Mouse (Mus musculus) frontal cortex, postnatal 10 days (tissue): ENCODE results near the gene Nupl1.

Experiments used
- DNase-seq, 2 experiments: peaks; one replicate each; pipeline ENCODE4 v3.0.0; 2022; ENCODE audit warnings: low spot score in 2 of 2, mixed read lengths in 1 of 2

Nupl1 gene

DNA sequence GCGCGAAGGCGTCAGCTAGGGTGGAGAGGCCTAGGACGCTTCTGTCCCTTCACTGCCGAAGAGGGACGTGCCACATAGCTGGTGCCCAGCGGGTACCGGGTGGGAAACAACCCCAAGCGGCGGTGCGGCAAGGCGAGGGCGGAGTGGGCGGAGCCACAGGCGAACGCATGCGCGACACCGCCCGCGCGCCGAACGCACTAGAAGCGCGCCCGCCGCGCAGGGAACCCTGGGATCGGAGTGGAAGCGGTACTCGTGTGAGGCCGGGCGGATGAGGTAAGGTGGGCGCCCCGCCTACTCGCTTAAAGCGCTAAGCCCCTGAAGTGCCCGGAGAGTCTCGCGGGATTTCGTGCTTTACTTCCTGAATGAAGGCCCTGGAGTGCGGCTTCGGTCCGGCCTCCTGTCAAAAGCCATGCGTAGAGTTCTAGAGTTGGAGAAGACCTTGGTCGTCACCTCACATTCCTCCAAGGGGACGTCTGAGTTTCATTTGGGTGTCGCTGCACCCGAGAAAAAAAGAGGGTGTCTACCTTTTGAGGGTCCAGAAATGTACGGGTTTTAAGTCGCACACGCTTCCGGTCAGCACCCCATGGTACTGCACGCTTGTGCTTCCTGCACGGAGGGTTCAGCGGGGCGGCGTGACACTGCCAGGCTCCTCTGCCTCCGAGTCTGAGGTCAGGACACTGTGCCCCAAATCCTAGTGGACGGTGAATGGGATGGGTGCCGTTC, at the start of gene Nupl1, which contains the start of gene Gm49336:
Gene Nupl1, minus strand, starts transcription at position 151 of the 723 bp plus-strand sequence.
Gene Gm49336, minus strand, starts transcription at position 227 of the 723 bp plus-strand sequence.
- peak; percentile 97 to 98 for DNase-seq

DNA sequence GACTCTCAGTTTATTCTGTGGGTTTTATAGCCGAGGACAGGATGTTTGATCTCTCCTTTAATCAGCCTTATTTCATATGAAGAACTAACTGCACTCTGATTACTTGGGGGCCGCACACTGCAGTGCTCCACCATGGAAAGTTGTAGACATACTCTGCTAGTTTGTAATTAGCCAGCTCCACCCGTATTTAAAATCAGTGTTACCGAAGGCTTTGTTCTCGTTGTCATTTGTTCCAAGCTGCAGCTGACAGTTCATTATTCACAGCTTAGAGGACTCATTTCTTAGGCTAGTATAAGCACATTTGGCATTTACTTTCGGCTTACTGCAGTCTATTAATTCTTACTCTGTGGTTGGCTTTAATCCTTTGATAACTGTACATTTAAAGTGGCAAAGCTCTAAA, 49.8 kb upstream of the Nupl1 start:
- no peak for DNase-seq

DNA sequence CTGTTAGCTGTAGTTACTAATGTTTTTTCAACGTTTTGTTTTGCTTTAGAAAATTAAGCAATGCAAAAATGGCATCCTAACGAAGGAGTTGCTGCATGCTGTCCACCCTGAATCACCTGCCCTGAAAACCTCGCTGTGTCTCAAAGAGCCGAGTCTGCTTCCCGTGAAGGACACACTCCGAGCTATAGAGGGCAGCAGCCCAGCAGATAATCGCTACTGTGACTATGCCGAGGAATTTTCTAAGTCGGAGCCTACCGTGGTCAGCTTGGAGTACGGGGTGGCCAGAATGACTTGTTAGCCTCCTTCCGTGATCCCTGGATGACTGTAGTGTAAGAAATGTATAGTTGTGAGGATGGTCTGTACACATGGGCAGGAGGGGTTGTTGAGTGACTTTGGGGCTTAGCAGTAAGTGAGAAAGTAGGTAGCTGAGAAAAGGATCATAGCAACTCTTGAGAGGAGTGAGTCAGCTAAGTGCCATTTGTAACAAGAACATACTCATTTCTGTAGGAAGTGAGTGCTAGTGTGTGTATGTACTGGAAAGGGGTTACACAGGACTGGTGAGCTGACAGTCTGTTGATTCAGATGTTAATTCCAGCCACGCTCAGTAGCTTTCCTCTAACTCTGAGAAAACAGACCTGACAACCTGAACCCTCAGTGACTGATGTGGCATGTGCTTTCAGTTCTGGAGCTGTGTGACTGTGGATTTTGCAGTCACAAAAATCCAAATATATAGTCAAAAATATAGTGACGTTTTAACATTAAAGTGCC, 49.2 kb upstream of the Nupl1 start:
- DNase-seq: peak in 1 of 2 experiments; percentile 15

DNA sequence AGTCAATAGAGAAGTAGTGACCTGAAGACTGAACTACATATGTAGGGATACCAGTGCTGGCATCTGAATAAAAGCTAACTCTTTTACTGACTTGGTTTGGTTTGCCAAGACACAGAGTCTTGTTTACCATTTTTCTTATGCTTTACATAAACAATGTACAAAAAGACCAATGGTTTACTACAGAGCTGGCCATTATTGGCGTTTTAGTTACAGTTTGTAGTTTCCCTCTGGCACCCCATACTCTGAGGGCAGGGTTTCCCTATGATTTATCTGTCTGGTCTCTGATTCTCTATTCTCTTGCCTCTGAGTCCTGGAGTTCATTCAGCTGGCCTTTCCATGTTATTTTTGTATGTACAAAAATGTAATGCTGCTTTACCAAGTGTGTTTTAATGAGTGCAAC, 44.3 kb upstream of the Nupl1 start:
- no peak for DNase-seq

GRCm38 (mm10) chr14:60290363-60290762, 39.1 kb upstream of the Nupl1 start:
- DNase-seq: no peak

DNA sequence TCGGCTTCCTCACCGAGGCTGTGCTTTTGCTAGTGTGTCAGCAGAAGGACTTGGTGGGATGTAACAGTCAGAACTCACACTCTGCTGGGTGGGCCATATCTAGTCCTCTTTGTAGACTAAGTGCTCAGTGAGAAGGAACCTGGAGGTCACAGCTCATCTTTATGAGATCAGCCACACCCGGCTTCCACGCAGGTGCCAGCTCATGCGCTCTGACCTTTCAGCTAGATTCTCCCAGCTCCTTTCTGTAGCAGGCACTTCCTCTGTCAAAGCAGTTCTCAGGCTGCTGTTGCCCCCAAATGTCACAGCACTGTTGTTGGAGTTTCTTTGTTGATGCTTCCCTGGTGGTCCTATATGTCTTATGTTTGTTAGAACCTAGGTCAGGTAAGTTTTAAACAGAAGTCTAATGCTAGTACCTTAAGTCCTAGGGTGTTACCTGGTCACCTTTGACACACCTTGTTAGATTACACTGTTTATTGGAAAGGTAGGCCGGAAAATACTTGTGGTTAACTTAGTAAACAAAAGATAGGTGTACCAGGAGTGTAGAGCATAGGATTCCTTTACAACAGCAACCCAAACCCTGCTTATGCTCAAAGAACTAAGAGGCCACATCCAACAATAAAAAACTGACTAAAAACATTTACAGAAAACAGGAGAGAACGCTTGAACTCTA, 35.1 kb upstream of the Nupl1 start:
- DNase-seq: no peak

GRCm38 (mm10) chr14:60275301-60276276, 24.4 kb upstream of the Nupl1 start:
- DNase-seq: no peak

DNA sequence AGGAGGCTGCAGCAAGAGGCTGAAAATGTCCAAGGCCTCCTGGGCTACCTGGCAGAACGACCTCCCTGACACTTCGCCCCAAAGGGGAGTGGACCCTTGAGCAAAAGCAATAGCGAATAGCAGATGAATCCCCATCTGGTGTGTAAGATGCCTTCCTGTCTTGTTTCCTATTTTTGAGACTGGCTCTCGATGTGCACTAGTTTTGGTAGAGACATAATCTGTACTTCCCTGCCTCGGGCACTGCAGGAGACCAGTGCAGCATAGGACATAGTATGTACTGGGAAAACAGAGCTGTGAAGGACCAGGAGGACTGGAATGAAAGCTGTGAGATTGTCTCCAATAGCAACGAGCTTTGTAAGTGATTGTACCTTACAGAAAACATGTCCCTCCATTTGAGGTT, 22.1 kb upstream of the Nupl1 start:
- DNase-seq: no peak

DNA sequence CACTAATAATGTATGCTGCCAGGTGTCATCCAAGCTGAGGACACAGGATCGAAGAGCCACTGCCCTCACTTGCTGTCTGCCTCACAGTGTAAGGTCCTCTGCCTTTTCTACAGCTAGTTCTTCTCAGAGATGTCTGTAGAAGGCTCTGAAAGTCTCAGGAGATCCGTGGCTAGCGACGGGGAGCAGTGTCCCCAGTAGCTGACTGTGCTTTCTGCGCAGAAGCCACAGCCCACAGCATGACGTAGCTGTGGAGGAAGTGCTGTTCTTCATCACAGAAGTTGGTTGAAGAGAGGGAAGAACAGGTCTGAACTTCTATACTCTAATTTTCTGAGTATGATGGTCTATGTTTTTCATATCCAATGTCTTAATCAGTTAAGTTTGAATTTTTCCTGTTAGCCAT, 18.1 kb upstream of the Nupl1 start:
- DNase-seq: no peak

GRCm38 (mm10) chr14:60264990-60265876, 14.0 kb upstream of the Nupl1 start, which contains the start of gene Mtmr6:
Mtmr6 (plus strand) TSS chr14:60265228.
- peak; percentile 91 to 93 for DNase-seq

GRCm38 (mm10) chr14:60262316-60262715, 11.1 kb upstream of the Nupl1 start:
- DNase-seq: no peak

DNA sequence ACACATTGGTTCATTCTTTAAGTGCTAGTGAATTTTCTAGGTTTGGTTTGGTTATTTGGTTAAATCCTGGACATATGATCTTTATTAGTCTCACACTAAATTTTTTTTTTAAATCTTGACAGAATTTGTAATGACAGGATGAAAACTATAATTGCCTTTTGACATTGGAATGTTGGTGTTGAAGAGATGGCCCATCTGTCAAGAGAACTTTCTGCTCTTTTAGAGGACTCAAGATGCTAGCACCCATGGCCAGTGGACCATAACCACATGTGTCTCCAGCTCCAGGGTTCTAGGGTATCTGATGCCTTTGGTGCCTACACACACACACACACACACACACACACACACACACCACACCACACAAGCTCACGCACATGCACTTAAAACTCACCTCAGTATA, 6.6 kb upstream of the Nupl1 start:
- no peak for DNase-seq

DNA sequence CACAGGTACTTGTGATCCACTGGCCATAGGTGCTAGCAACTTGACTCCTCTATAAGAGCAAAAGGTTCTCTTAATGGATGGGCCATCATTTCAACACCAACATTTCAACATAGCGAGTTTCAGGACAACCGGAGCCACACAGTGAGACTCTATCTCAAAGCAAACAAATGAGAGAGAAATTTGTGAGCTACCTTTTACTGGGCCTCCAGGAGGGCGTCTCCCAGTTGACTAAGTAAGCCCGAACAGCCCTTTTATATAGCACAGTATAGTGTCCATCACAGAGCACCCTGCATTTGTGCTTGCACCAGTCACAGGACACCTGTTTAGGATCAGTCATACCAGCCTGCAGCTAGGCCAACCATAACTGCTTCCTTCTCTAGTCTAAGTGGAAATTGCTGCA, 5.9 kb upstream of the Nupl1 start:
- no peak for DNase-seq

DNA sequence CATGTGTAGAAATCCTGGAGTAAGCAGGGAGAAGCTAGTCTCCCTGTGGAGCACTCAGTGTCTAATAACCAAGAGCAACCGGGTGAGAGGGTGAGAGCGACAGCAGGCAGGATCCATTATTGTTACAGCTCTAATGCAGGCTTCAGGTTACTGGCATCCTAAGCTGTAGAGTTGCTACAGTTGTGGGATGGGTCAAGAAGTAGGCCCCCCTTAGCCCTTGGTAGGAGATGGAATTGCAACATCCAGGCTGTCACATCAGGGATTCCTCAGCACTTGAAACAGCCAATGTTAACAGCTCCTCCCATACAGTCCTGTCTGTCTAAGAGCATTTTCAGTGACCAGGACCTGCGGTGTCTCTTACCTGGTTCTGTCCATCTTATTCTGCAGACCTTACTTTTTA, 5.1 kb upstream of the Nupl1 start:
- DNase-seq: no peak

DNA sequence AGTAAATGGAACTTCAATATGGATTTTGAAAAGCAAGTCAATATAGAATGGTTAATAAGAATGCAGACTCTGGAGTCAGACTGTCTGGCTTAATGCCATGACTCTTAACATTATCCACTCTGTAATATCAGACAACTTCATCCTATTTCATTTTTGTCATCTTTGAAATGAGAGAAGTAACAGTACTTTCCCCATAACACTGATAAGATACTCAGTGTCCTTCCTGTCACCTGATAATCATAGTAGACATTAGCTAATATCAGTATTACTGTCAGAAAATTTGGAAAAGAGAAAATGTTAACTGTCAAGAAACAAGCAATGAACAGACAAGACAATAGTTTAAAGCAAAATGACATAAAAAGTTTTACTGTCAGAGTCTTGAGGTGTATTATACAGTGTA, 3.5 kb upstream of the Nupl1 start:
- DNase-seq: no peak

DNA sequence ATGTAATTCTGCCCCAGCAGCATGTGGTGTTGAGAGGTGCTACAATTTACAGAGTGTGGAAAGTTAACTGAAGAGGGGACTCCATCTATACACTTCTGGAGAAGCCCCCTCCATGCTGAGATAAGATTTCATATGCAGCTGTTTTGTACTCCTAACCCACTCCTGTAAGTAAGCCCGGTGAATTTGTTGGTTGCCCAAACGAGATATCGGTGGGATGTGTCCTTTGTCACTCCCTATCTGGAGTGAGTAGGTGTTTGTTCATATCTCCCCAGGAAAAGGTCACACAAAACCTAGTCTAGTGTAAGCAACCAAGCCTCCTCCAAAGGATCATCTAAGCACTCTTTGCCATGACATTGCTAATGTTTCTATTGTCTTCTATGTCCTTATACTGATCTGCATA, 2.2 kb upstream of the Nupl1 start:
- no peak for DNase-seq

- DNase-seq: peak; percentile 15 to 28
Measured at GRCm38 (mm10) chr14:60252004-60253000, 1.1 kb upstream of the Nupl1 start.

- no peak for DNase-seq
Measured at GRCm38 (mm10) chr14:60250879-60251278, 352 bp downstream of the Nupl1 start.

- no peak for DNase-seq
Measured at GRCm38 (mm10) chr14:60250366-60250765, 865 bp downstream of the Nupl1 start.
